Mouse (Mus musculus) cerebellum, postnatal 10 days (tissue): Measurements from ENCODE around the gene Sult1c2.
"Not testable (repeated sequence)": the region's sequence is repeated elsewhere in the genome, so short reads cannot be mapped to it uniquely, and the experiment has no call there.

Experiments used
- DNase-seq, 2 experiments: peaks; one replicate each; pipeline ENCODE4 v3.0.0; 2021; ENCODE audit warnings: mixed read lengths in 2 of 2

Gene Sult1c2

DNA sequence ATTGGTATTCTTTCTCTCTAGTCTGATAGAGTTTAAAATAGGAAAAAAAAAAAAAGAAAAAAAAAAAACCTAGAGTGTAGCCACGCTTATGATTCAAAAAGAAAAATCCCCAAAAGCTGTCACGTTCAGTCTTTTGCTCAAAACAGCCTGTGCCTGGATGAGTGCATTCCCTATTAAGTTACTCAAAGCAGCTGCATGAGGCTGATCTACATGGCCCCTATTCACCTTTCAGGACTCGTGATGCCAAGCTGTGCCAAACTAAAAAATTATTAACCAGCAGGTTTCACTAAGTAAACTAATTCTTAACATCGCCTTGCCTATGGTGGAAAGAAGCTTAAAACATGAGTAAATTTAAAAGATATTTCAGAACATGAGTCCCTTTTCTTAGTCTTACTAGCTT, at the start of gene Sult1c2:
TSS of gene Sult1c2 (minus strand) at position 134 of the 400 bp plus-strand sequence.
- DNase-seq: no peak

DNA sequence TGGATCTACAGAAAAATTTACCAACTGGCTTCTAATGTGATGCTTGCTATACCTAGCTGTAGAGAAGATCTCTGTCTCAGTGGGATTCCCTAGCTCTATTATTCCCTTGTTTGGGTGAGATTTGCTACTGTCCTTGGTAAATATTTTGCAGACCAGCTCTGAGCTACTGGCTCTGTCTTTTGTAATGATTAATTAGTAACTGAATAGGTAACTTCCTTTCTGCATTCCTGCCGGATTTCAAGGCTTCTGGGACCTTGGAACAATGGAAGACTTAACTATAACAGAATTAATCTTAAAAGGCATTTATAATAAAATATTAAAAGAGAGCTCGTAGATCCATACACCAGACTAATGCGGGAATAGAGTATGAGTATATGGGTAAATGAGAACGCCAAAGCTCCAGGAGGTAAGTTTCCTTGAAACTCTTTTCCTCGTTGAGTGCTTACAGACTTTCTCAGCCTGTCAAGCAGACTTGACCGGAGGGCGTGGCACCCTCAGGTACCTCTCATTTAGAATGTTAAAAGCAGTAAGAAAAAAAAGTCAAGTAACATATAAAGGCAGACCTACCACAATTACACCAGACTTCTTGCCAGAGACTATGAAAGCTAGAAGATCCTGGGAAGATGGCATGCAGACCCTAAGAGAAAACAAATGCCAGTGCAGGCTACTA, 33.0 kb upstream of the Sult1c2 start:
- not testable (repeated sequence) for DNase-seq

DNA sequence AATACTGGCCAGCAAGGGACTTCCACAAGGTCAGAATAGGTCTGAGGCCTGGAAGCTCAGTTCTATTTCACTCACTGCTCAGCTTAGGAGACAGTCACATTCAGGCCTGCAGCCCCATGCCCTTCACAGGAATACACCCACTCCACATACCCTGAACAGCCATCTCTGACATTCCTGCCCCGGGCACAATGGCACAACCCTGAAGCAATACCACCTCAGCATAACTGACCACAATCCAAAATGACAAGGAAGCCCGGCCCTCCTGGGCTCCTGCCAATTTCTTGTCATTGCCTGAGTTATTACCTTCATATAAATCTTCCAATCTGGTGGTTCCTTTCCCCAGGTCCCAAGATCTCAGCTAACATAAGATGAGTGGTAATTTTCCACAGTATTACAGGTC, 28.3 kb upstream of the Sult1c2 start:
- peak; percentile 10 to 13 for DNase-seq

DNA sequence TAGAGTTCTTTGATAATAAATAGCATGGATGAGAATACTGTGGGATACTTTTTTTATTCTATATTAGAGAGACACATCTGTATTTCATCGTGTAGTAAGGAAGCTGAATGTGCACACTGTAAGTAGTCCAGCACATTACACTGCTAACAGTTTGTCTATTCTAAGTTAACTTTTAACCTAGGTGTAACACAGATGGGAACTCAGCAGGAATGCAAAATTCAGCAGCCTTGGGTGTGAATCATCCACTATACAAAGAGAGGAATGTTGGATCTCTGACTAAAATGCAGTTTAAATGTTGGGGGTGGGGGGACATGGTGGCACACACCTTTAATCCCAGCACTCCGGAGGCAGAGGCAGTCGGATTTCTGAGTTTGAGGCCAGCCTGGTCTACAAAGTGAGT, 26.1 kb upstream of the Sult1c2 start:
- DNase-seq: no peak

DNA sequence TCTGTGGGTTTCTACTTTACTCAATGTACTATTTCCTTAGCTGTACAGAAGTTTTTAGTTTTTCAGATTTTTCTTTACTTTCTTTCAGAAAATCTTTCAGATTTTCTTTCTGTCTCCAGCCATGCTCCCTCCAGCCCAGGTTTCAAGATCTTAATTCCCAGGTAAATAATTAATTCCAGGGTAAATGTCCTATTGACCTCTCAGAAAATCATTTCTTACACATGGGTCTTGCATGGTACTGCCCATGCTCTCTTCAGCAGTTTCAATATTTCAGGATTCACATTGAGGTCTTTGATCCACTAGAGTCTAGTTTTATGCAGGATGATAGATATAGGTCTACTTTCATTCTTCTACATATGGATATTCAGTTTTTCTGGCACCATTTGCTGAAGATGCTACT, 23.8 kb upstream of the Sult1c2 start:
- DNase-seq: no peak

DNA sequence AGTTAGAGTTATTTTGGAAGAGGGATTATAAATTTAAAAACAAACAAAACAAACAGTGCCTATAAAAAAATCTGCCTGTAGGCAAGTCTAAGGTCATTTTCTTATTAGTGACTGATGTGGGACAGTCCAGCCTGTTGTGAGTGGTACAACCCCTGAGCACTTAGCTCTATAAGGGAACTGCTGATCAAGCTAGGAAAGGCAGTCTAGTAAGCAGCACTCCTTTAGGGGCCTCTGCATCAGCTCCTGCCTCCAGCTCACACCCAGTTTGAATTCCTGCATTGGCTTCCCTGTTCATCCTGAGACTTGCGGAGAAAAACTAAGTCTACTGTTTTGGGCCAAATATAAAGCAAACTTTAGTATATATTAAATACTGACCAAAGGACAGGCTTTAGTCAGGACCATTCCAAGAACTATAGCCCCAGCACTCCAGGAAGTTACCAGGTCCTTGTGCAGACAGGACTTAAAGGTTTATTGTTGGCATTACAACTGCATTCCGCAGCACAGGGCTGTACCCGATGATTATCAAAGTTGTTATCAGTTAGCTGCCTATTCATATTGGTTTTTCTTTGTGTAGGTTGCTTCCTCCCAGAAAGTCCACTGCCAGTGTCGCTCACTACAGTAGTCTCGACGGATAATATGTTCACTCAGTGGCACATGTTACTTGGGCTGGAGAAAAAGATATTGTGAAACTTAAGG, 19.3 kb upstream of the Sult1c2 start:
- DNase-seq: no peak

DNA sequence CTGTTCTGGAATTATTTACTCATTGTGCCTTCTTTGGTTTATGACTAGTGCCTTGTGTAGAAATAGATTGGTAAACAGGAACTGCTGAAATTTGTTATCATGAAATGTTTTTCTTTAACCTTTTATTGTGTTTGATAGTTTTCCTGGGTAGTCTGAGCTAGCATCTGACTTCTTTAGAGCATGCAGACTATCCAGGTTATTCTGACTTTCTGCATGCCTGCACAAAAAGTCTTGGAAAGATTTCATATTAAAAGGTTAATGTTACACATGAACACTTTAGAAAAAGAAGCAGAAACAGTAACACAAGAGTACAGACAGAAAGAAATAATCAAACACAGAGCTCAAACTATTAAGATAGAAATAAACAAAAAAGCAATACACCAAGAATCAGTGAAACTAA, 14.4 kb upstream of the Sult1c2 start:
- no peak for DNase-seq

DNA sequence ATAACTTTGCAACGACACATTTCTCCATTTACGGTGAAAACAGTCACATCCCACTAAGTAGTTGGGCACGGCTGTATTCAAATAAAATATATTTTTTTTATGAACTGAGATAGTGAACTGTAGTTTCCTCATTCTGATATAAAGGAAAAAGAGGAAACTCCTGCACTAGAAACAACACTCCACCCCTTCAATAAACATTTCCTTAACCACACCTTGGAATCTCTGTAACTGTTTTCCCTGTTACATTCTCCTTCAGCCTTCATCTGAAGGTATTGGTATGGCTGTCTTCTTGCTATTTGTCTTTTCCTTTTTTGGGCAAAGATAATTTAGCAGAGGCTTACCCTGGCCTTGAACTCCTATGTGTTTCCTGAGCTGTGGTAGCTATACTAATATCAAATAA, 8.9 kb upstream of the Sult1c2 start:
- DNase-seq: no peak

DNA sequence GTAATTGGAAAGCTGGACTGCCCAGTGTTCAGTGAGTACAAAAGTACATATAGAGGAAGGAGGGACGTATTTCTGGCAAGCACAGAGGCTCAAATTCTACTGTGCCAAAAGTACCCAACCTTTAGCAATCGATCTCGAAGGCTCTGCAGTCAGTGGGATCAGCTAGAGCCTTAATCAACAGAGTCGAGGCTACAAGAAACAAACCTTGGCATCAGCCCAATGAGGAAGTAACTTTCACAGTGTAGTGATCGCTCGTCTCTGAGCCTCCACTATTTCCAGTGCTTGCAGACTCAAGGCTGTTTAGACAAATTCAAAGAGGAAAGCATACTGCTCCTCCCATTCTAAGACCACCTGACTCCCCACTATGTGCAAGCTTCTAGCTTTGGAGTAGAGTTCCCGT, 343 bp downstream of the Sult1c2 start:
- peak; percentile 8 to 9 for DNase-seq

DNA sequence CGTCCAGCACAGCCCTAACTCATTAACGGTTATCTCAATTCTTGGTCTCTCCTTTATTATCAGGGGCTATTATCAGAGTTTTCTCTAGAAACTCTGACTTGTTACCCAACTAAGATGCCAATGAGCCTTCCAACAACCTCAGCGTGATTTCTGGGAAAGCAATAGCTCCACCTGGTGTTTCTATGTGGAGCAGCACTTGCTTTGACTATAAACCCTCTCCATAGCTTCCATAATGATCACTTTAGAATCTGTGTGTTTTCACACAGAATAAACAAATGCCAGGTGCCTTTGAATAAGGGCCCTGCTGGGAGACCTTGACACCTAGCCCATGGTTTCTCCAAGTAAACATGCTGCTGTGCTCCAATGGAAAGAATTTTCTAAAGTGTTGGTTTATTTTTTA, 12.8 kb downstream of the Sult1c2 start:
- DNase-seq: peak; percentile 60 to 73

DNA sequence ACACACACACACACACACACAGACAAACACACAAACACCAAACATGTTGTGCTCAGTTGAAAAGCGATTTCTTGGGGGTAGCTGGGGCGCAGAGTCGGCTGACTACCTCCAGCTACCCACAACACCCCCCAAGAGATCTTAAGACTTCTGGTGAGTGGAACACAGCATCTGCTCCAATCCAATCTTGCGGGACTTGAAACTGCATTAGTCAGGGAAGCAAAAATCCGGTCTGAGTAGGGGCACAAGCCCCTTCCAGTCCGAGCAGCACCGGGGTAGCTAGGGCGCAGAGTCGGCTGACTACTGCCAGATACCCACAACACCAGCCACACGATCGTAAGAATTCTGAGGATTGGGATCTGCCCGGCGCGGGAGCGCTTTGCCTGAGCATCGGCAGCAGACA, 42.2 kb downstream of the Sult1c2 start:
- not testable (repeated sequence) for DNase-seq

DNA sequence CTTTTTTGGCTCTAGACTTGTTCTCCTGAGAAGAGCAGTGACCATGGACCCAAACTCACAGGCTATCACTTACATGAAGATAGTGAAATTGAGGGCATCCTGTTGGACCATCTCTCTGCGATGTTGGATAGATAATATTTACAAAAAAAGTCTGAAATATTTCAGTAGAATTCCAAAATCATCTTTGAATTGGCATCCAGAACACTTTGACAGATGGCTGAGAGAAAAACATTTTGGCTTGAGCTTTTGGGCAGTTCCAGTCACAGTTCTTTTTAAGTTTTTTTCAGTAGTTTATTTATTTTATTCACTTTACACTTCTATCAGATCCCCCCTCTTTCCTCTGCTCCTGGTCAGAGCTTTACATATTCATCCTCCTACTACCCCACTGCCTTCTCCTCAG, 62.8 kb downstream of the Sult1c2 start:
- DNase-seq: no peak
